17 mouse cellular contexts compared by ENCODE assay signal in genomic region chr4:45604271-45604800, GRCm38 (mm10).
"Had no signal": no experiment of that assay in that cellular context is flagged by ENCODE, and none has a peak within 500 bp of the region (broad histone marks: within the 10 kb centered on the region; RNA-seq: fewer than 3 reads in every experiment).

No protein-coding gene starts in this region.

- H3K9ac ChIP-seq: lung, embryonic 14.5 days; midbrain, embryonic 13.5 days; midbrain, embryonic 15.5 days; neural tube, embryonic 13.5 days; neural tube, embryonic 15.5 days had no signal

- H3K27ac ChIP-seq: midbrain, embryonic 10.5 days; midbrain, embryonic 13.5 days; midbrain, embryonic 15.5 days; neural tube, embryonic 13.5 days; neural tube, embryonic 15.5 days had no signal

- H3K27me3 ChIP-seq: midbrain, embryonic 15.5 days; neural tube, embryonic 13.5 days; neural tube, embryonic 15.5 days had no signal

- H3K36me3 ChIP-seq: midbrain, embryonic 10.5 days; midbrain, embryonic 13.5 days; midbrain, embryonic 15.5 days; neural tube, embryonic 13.5 days; neural tube, embryonic 15.5 days had no signal

- ATAC-seq: midbrain, embryonic 13.5 days; midbrain, embryonic 15.5 days had no signal

- H3K4me2 ChIP-seq: lung, embryonic 14.5 days; midbrain, embryonic 13.5 days; midbrain, embryonic 15.5 days; neural tube, embryonic 13.5 days; neural tube, embryonic 15.5 days had no signal

- DNase-seq: lung, adult 18-20 months; lung, embryonic 14.5 days; lung, postnatal 10 days; lung, postnatal 4 days; right cerebral cortex, adult 18-20 months; right cerebral cortex, postnatal 25 days; right cerebral cortex, postnatal 4 days; spleen, adult 18-20 months; thymus, adult 18-20 months; thymus, postnatal 14 days; thymus, postnatal 36 days had no signal

- H3K4me3 ChIP-seq: midbrain, embryonic 10.5 days; midbrain, embryonic 13.5 days; midbrain, embryonic 15.5 days; myocyte; neural tube, embryonic 13.5 days; neural tube, embryonic 15.5 days had no signal

- H3K9me3 ChIP-seq: midbrain, embryonic 10.5 days; midbrain, embryonic 13.5 days; midbrain, embryonic 15.5 days; neural tube, embryonic 13.5 days; neural tube, embryonic 15.5 days had no signal

- H3K4me1 ChIP-seq: midbrain, embryonic 15.5 days had no signal
